Mouse (Mus musculus): Measurements from ENCODE around the gene Itgb5. TPM values are rescaled to one million over a fixed set of nuclear protein-coding genes. Genes with fewer than 3 reads are reported as not detected.

Itgb5 gene
- total RNA-seq, 4 experiments from 2014 or later, result 42.5 to 81.2 (median 53.6) TPM

GRCm38 (mm10) chr16:33832057-33832456 is 2.6 kb downstream of the Itgb5 start:
- DNase-seq (ENCODE audit: low spot score in 2 of 2), result no peak

DNA sequence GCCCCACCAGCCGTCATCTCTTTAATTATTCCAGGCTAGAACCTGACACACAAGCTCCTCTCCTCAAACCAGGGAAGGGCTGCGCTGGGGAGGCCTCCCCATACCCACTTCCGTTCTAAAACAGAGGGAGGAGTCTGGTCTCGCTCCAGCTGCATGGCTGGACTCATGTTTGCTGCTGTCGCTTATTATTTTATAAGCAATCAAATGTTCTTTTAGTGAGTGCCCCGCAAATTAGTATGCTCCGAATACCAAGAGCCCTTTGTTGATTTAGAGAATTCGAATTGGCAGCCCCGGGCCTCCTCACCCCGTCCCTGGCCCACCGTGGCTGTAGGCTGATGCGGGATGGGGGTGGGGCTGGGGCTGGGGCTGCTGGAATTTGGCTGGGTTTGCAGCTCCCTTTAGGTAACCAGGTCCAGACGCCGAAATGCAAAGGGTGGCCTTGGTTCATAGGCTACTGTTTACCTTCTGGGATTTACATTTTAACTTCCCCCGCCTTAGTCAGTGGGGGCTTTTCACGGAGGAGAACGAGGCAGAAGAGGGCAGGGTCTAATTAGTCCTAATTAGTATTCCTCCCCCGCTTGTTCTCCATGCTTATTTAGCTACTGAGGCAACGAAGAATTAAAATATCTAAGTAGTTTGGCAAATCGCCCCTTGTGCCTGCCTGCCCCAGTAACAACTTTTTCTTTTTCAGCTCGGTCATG is 3.4 kb downstream of the Itgb5 start:
- DNase-seq (ENCODE audit: low spot score in 2 of 2), result no peak

GRCm38 (mm10) chr16:33833429-33833753 is 3.9 kb downstream of the Itgb5 start:
- no peak for DNase-seq (ENCODE audit: low spot score in 2 of 2)

DNA sequence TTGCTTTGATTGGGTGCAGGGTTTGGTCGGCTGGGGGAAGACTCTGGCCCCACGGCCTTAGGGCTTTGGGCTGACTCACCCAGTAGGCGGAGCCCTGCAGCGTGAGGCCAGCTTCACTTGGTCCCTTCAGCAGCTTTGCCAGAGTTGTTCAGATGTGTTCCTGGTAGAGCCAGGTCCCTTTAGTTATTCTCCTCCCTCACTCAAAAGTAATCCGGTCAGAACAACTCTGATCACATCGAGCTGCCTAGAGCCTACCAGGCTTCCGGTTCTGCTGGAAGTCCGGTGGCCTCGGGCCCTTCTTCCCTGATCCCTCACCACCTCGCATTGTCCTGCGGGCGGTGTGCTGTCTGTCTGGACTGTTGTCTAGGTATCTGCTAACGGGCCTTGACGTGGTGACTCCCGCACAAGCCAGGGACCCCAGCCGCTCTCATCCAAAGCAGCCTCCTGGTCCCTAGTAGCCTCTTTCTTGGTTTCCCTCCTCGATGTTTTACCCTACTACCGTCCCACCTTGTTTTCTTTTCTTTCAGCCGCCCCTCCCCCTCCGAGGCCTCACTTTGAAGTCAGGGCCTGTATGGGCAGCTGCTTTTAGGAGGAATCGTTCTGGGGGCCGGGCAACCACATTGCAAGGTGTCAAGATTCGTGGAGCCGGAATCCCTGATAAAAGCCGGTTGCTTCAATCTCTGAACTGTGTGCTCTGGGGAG is 4.5 kb downstream of the Itgb5 start:
- DNase-seq (ENCODE audit: low spot score in 2 of 2), result no peak

GRCm38 (mm10) chr16:33836676-33837075 is 7.2 kb downstream of the Itgb5 start:
- no peak for DNase-seq (ENCODE audit: low spot score in 2 of 2)

DNA sequence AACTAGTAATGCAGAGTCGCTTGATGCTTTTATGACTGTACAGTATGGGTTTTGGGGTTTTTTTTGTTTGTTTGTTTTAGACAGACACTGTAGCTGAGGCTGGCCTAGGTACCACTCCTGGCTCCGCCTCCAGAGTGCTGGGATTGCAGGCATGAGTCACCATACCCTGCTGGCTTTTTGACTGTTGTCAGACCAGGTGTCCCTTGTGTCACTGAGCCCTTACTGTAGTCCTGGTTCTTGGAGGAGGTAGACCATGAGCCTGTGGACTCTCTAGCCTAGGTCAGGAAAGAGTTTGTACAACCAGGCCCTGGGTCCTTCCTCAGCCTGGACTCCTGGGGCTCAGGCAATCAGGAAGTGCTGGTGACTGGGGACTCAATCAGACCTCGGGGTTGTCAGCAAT is 7.7 kb downstream of the Itgb5 start:
- no peak for DNase-seq (ENCODE audit: low spot score in 2 of 2)

- no peak for DNase-seq (ENCODE audit: low spot score in 2 of 2)
Observed at GRCm38 (mm10) chr16:33840616-33841015, 11.2 kb downstream of the Itgb5 start.

GRCm38 (mm10) chr16:33842081-33842880 is 12.8 kb downstream of the Itgb5 start:
- no peak for DNase-seq (ENCODE audit: low spot score in 2 of 2)

DNA sequence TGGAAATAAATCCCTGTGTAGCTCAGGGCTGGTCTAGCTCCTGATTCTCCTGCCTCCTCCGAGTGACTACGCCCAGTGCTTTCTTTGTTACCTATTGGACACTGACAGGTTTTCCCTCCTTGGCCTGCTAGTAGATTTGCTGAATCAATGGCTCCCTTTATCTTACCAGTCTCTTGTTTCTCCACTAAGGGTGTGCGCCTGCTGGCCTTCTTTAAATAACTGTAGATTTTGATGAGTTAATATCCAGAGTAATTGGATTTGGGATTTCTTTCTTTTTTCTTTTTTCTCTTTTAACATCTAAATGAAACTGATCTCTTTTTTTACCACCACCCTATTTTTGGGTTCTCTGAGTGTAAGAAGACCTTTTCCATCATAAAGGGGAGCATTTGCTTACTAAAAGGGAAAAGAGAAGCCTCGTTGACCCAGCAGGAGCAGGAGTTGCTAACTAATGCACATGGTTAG is 14.7 kb downstream of the Itgb5 start:
- DNase-seq (ENCODE audit: low spot score in 2 of 2), result no peak

- no peak for DNase-seq (ENCODE audit: low spot score in 2 of 2)
Observed at GRCm38 (mm10) chr16:33844866-33845265, 15.4 kb downstream of the Itgb5 start.

DNA sequence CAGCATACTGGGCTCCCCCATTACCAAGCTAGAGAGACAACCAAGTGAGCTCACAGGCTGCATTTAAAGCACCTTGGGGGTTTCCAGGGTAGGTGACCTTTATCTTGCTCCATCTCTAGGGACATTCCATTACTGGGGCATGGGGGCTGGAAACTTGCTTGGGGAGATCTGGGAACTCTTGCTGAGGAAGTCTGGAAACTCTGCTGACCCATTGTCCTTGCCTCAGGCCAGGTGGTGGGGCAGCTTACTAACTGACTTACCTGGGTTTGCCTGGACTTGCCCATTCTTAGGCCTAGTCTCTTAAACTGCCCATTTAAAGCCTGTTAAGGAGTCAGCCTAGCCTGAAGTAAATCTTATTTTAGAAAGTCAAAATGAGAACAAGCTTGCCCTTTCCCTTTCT is 23.8 kb downstream of the Itgb5 start:
- no peak for DNase-seq (ENCODE audit: low spot score in 2 of 2)

DNA sequence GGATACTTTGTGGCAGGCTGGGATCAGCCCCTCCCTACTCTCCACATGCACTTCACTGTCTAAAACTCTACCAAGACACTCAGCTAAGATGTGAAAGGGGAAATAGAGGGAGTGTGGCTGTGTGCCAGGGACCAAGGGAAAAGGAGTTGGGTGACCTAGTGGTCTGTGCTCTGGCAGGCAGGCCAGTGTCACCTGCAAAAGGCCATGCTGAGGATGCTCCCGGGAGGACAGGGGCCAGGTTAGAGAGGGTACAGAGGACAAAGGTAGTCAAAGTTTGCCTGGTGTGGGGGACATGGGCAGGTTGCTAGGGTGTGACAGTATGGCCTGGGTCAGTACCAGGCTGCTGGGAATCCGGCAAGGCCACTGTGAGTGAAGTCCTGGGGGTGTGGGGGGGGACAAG is 29.3 kb downstream of the Itgb5 start:
- no peak for DNase-seq (ENCODE audit: low spot score in 2 of 2)

GRCm38 (mm10) chr16:33859380-33859779 is 29.9 kb downstream of the Itgb5 start:
- no peak for DNase-seq (ENCODE audit: low spot score in 2 of 2)

DNA sequence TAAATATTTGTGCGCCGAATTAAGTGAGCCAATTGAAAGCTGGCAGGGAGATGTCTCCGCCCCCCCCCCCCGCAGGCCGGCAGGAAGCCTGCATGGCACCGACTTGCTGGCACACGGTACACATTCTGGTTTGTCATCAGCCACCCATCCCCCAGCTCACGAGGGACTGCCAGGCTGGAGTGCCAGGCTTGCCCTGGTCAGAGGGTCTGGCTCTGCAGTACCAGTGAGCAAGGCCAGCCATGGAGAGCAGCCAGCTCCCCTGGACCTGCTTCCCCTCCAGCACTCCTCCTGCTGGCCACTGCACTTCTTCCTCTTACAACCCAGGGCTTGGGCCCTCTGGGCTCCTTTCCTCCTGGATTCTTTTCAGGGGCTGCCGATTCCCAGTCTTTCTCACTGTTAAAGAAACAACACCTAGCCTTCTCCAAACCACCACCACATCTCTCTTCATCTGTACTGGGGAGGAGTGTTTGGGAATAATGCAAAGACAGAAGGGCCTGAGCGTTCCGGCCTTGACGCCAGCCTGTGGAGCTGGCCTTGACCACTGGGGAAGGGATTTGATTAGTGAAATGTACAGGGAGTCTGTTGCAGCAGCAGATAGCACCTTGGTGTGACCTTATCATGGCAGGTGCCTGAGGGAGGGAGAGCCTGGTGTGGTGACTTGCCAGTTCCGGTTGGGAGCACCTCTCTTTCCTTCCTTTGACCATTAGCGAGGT is 30.7 kb downstream of the Itgb5 start:
- peak; percentile 42 to 92 for DNase-seq (ENCODE audit: low spot score in 2 of 2)

DNA sequence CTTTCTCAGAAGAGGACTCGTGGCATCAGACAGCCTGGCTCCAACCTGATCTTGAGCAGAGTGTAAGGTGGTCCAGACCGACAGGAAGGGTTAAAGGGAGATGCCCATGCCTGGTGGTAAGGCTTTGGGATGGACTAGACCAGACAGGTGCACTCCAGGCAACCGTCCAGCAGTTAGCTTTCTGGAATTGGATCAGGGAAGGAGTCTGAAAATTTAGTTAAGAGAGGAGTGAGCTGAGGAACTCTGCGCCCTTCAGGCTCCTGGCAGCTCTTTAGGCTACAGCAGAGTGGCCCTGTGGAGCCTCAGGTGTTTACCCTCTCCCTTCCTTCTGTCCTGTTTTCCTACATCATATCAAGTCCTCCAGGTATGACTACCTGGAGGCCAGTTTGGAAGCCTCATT is 32.9 kb downstream of the Itgb5 start:
- DNase-seq (ENCODE audit: low spot score in 2 of 2), result no peak

DNA sequence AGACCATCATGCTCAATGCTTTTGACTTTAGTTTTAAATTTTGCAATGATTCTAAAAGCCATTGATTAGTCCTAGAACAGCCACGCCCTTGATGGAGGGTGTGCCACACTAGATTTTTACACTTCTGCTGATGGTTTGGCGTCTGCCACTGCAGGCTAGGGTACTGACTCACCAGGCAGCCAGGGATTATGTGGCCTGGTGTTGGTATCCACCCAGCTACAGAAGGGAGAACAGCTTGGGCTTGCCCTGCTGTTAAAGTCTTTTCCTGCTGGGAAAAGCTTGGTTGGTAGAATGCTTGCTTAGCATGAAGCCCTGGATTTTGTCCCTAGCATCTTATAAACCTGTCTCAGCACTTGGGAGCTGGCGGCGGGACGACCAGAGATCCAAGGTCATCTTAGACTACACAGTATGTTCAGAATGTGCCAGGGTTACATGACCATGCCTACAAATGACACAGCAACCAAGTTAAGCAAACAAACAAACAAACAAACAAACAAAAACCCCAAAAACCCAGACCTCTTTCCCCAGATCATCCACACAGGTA is 33.8 kb downstream of the Itgb5 start:
- no peak for DNase-seq (ENCODE audit: low spot score in 2 of 2)

- no peak for DNase-seq (ENCODE audit: low spot score in 2 of 2)
Observed at GRCm38 (mm10) chr16:33870224-33870785, 40.8 kb downstream of the Itgb5 start.

GRCm38 (mm10) chr16:33870988-33871758 is 41.7 kb downstream of the Itgb5 start:
- DNase-seq (ENCODE audit: low spot score in 2 of 2), result no peak

DNA sequence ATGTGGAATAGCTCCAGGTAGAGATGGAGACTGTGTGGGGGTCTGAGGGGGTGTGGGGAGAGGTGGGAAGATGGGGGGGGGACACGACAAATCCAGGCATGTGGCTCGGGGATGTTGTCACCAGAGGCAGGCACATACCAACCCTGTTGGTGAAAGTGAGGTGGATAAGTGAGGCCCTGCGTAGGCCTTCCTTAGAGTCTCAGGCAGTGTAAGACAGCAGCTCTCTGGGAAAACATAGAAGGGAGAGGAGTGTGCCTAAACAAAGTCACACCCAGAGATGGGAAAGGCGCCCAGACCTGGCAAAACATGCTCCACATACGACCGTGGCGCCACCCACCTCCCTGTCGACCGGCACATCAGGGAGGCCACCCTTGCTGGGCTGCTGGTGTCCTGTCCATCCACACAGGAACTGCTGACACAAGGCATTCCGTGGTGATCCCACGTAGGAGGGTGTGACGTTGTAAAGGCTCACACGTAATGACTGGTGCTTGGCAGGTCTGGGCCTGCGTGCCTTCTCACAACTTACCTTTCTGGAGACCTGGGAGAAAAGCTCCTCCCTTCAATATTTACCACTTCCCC is 42.5 kb downstream of the Itgb5 start:
- no peak for DNase-seq (ENCODE audit: low spot score in 2 of 2)

- DNase-seq (ENCODE audit: low spot score in 2 of 2), result no peak
Observed at GRCm38 (mm10) chr16:33873282-33873681, 43.8 kb downstream of the Itgb5 start.
